Mouse (Mus musculus): ENCODE results near the gene Upk1b. TPM values are rescaled to one million over a fixed set of nuclear protein-coding genes. Genes with fewer than 3 reads are reported as not detected.
"Not testable (repeated sequence)": the region's sequence is repeated elsewhere in the genome, so short reads cannot be mapped to it uniquely, and the experiment has no call there.

Gene Upk1b
- total RNA-seq (2021), result not detected
- long read RNA-seq, experiment 1, result 0 reads
- long read RNA-seq, experiment 2, result 0 reads

GRCm38 (mm10) chr16:38800091-38800490 lies at the start of gene Upk1b:
Upk1b (minus strand) TSS chr16:38800328.
- DNase-seq, result no peak
- intact Hi-C loops (cut with DNase I), result no loop called here

DNA sequence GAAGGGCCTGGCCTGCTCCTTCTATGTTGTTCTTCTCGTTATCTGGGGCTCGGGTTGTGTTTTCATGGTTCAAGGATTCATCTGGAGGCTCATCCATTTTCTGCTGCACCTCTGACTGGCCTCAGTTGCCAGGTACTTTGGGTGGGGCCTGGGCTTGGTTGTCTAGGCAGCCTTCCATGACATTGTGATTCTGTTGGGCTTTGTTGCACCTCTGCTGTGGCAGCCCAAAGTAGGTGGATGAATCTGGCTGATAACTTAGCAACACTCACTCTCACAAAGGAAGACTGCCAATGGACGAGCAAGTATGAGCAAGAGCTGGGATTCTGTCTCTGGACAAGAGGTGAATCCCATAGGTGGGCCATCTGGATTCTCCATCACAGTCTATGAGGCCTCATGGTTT lies 28.5 kb upstream of the Upk1b start, which contains the start of gene 4930435E12Rik:
TSS of gene 4930435E12Rik (minus strand) at position 101 of the 400 bp plus-strand sequence.
- intact Hi-C loops (cut with DNase I), result no loop called here
- no peak for DNase-seq

- DNase-seq, result peak; percentile 51 to 55
- intact Hi-C loops (cut with DNase I), result loop anchor here (5.0 kb wide), 2 partner anchors 190 to 275 kb away; no protein-coding TSS in a partner anchor
Observed at GRCm38 (mm10) chr16:38812521-38812920, 12.4 kb upstream of the Upk1b start.

GRCm38 (mm10) chr16:38810196-38810595 lies 10.1 kb upstream of the Upk1b start:
- intact Hi-C loops (cut with DNase I), result loop anchor here (5.0 kb wide), 2 partner anchors 188 to 273 kb away; no protein-coding TSS in a partner anchor
- DNase-seq, result no peak

- DNase-seq; intact Hi-C loops (cut with DNase I): not testable (repeated sequence)
Observed at GRCm38 (mm10) chr16:38807796-38808195, 7.7 kb upstream of the Upk1b start.

DNA sequence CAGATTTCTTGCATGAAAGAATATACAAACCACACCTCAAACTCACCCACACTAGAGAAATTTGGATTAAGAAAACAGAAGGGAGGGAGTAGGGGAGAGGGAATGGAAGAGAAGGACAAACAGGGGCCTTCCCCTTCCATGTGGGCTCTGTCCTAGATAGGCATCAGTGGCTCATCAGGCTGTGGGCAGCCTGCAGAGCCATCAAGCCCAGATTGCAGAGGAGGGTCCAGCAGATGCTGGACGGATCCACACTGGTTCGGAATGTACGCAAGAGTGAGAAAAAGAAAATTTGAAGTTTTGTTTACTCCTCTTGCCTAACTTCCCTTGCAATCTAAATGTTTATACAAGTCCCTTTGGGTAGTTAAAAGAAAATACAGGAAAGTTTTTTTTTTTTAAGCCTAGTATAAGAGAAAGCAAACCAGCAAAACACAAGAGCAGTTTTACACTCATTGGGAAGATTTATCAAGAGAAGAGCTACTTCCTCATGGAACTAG lies 1.1 kb downstream of the Upk1b start:
- DNase-seq, result no peak
- intact Hi-C loops (cut with DNase I), result no loop called here

GRCm38 (mm10) chr16:38793120-38793519 lies 7.0 kb downstream of the Upk1b start:
- intact Hi-C loops (cut with DNase I), result no loop called here
- DNase-seq, result no peak

DNA sequence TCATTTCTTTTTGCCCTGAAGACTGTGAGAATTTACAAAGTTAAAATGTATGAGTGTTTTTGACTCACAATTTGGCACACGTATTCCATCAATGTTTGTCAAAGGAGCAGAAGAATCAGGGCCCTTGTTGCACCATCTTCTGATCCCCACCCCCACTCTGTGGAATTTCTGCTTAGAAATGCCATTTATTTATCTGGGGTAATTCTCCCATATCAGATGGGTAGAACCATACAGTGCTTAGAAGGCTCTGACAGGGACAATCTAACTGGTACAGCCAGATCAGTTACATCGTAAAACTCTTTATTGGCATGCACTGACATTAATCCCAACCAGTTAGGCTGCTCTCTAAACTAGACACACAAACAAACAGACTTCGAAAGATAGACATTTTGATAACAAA lies 10.2 kb downstream of the Upk1b start:
- no peak for DNase-seq
- intact Hi-C loops (cut with DNase I), result no loop called here

DNA sequence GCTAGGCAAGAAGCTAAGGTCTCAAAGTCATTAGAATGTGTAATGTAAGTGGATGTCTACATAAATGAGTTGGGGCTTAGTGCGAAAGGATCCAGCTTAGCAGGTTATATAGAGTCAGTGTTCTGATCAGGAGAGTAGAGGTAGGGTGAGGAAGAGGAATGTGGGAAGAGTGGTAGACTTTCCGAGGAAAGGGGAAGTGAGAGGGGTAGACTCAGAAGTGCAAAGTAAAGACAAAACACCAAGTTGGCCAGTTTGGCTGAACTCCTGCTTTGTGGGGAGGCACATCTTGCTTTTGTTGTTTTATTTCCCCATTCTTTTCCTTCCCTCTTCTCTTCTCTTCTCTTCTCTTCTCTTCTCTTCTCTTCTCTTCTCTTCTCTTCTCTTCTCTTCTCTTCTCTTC lies 11.1 kb downstream of the Upk1b start:
- DNase-seq, result no peak
- intact Hi-C loops (cut with DNase I), result no loop called here

- intact Hi-C loops (cut with DNase I), result no loop called here
- no peak for DNase-seq
Observed at GRCm38 (mm10) chr16:38785301-38785700, 14.8 kb downstream of the Upk1b start.

DNA sequence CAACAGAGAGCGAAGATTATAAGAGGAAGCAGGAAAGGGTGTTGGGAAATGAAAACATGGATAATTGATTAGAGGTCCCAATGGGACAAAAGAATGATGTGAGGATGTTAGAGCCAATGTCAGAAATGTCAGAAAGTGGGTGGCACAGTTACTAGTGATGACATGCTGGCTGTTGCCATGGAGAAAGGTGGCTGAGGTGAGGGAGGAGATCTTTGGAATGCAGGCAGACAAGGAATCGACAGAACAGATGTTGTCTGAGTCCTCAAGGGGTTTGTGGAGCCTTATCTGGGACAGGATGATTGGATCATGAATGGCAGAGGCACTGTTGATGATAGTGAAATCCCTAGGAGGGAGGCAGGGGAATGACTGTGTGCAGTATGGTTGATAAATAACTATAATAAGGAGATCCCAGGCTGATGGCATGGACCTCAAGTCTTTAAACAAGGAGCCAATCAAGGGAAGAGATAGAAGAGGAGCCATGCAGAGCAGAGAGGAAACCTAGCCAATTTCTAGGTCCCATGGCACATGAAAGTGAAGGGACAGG lies 17.5 kb downstream of the Upk1b start:
- DNase-seq, result no peak
- intact Hi-C loops (cut with DNase I), result no loop called here

DNA sequence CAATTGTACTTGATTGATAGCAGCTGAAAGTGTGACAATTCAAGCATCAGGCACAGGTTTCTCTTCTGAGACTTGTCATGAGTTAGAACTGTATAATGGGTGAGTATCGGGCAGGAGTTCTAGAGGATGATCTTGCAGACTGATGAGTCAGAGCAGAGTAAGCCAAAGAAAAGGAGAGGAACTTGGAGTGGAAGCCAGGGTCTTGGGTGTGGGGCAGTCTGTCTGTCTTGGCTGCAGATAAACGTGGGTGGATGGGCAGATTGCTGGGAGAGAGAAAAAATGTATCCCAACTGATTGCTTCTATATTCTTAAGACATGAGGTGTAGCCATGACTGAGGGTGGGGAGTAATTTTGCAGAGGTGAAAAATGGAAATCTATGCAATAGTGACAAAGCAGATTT lies 18.2 kb downstream of the Upk1b start:
- intact Hi-C loops (cut with DNase I), result no loop called here
- no peak for DNase-seq

DNA sequence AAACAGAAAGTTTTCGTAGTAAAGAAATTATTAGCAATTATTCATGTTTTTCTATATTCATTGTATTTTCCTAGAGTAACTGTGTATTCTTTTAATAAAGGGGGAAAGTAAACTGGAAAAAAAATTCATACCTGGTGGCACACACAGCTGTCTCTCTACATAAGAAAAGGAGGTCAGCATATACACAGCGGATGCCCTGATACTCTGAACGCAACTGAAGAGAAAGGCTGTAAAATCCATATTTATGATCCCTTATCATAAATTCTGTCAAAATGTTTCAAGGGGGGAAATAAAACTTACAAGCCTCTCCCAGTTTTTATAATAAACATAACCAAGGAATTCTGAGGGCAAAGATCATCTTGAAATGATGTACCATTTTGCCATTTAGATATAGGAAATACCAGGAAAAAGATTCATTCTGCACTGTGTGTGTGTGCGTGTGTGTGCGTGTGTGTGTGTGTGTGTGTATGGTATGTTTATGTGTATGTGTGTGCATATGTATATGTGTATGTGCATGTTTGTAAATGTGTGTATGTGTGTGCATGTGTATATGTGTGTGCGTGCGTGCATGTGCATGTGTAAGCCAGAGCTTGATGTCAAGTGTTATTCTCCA lies 19.1 kb downstream of the Upk1b start:
- DNase-seq, result no peak
- intact Hi-C loops (cut with DNase I), result no loop called here

GRCm38 (mm10) chr16:38776342-38776741 lies 23.8 kb downstream of the Upk1b start:
- intact Hi-C loops (cut with DNase I), result no loop called here
- no peak for DNase-seq

- intact Hi-C loops (cut with DNase I), result no loop called here
- no peak for DNase-seq
Observed at GRCm38 (mm10) chr16:38774964-38775746, 25.0 kb downstream of the Upk1b start.

- intact Hi-C loops (cut with DNase I), result no loop called here
- DNase-seq, result no peak
Observed at GRCm38 (mm10) chr16:38772906-38773496, 27.1 kb downstream of the Upk1b start.

- intact Hi-C loops (cut with DNase I), result no loop called here
- DNase-seq, result no peak
Observed at GRCm38 (mm10) chr16:38771145-38771544, 29.0 kb downstream of the Upk1b start.

GRCm38 (mm10) chr16:38769529-38769928 lies 30.6 kb downstream of the Upk1b start:
- no peak for DNase-seq
- intact Hi-C loops (cut with DNase I), result no loop called here

DNA sequence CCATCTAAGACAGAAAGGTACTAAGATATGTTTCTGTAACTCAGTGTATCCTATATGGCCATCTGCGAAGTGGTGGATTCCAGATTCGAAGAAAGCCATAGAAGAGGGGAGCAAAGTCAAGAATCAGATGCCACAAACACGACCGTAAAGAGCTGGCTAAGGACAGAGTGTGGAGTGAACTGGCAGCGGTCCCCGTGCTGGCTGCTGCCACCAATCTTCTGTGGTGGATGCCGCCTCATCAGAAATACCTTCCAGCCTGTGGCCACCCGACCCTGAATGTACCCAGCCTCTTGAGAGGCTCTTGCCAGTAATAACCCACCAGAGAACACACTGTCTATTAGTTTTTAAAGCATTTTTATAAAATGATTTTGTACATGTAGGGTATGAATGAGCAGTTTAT lies 31.7 kb downstream of the Upk1b start:
- intact Hi-C loops (cut with DNase I), result no loop called here
- DNase-seq, result no peak

DNA sequence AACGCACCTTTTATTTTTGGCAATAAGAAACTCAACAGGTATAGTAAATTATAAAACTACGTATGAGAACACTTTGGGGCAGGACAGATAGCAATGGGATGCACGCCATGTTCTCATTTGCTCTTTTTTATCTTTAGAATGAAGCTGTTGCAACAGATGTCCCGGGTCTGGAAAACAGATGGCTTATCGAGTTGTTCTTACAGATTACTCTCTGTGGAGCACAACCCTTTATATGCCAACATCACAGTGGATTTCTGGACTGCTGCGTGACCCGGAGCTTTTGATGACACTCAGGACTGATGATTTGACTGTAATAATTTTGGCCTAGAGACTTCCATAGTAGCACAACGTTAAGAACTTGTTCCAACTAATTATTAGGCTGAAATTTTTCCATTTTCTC lies 32.4 kb downstream of the Upk1b start:
- DNase-seq, result no peak
- intact Hi-C loops (cut with DNase I), result no loop called here

- no peak for DNase-seq
- intact Hi-C loops (cut with DNase I), result no loop called here
Observed at GRCm38 (mm10) chr16:38766671-38767070, 33.5 kb downstream of the Upk1b start.
